Mouse (Mus musculus): ENCODE data around the gene Zc3h7b.
"Not testable (repeated sequence)": the region's sequence is repeated elsewhere in the genome, so short reads cannot be mapped to it uniquely, and the experiment has no call there.

Zc3h7b gene

GRCm38 (mm10) chr15:81742368-81742767, 2.5 kb upstream of the Zc3h7b start:
- DNase-seq = not testable (repeated sequence)

GRCm38 (mm10) chr15:81745601-81746114, 801 bp downstream of the Zc3h7b start:
- DNase-seq = peak; percentile 45

GRCm38 (mm10) chr15:81749742-81750141, 4.9 kb downstream of the Zc3h7b start:
- DNase-seq = peak; percentile 47

GRCm38 (mm10) chr15:81753669-81754068, 8.8 kb downstream of the Zc3h7b start:
- no peak for DNase-seq

GRCm38 (mm10) chr15:81758701-81759100, 13.8 kb downstream of the Zc3h7b start:
- DNase-seq = peak; percentile 59

- DNase-seq = no peak
These were observed 14.7 kb downstream of the Zc3h7b start for GRCm38 (mm10) chr15:81759542-81759941.

GRCm38 (mm10) chr15:81760361-81761079, 15.7 kb downstream of the Zc3h7b start:
- no peak for DNase-seq

GRCm38 (mm10) chr15:81761381-81761780, 16.5 kb downstream of the Zc3h7b start:
- no peak for DNase-seq

GRCm38 (mm10) chr15:81761959-81762358, 17.1 kb downstream of the Zc3h7b start:
- DNase-seq = no peak

- no peak for DNase-seq
These were observed 19.7 kb downstream of the Zc3h7b start for GRCm38 (mm10) chr15:81764573-81764972.

GRCm38 (mm10) chr15:81765651-81766050, 20.8 kb downstream of the Zc3h7b start:
- no peak for DNase-seq

- no peak for DNase-seq
These were observed 21.6 kb downstream of the Zc3h7b start for GRCm38 (mm10) chr15:81766439-81766838.

GRCm38 (mm10) chr15:81769037-81769436, 24.2 kb downstream of the Zc3h7b start:
- no peak for DNase-seq

- no peak for DNase-seq
These were observed 27.7 kb downstream of the Zc3h7b start for GRCm38 (mm10) chr15:81772431-81773120.

GRCm38 (mm10) chr15:81774505-81775171, 29.8 kb downstream of the Zc3h7b start:
- no peak for DNase-seq

GRCm38 (mm10) chr15:81776631-81777422, 32.0 kb downstream of the Zc3h7b start:
- DNase-seq = no peak

GRCm38 (mm10) chr15:81781816-81782215, 37.0 kb downstream of the Zc3h7b start:
- peak; percentile 48 for DNase-seq

- DNase-seq = peak; percentile 57
These were observed 39.9 kb downstream of the Zc3h7b start for GRCm38 (mm10) chr15:81784762-81785161.

- DNase-seq = no peak
These were observed 40.8 kb downstream of the Zc3h7b start for GRCm38 (mm10) chr15:81785701-81786100.

GRCm38 (mm10) chr15:81787525-81787924, 42.7 kb downstream of the Zc3h7b start:
- DNase-seq = no peak

GRCm38 (mm10) chr15:81792444-81792843, 47.6 kb downstream of the Zc3h7b start:
- DNase-seq = no peak

- no peak for DNase-seq
These were observed 51.4 kb downstream of the Zc3h7b start for GRCm38 (mm10) chr15:81796228-81796627.

- no peak for DNase-seq
These were observed 53.0 kb downstream of the Zc3h7b start for GRCm38 (mm10) chr15:81797861-81798260.

Measured in cerebellum, adult 8-10 months (tissue).